Mouse (Mus musculus) intestine, embryonic 14.5 days (tissue): Measurements from ENCODE around the gene Gm45808. TPM values are rescaled to one million over a fixed set of nuclear protein-coding genes. Genes with fewer than 3 reads are reported as not detected.

Experiments used
- ATAC-seq: fragments of 200-750 bp; cut with Nextera tagmentation; replicated peaks from 2 replicates; pipeline ENCODE4 v1.8.0; 2017; ENCODE audit warnings: low read depth, moderate number of reproducible peaks, moderate TSS enrichment, moderate library complexity; ENCODE audit not compliant: low FRiP score, low TSS enrichment
- DNase-seq: peaks from one replicate; pipeline ENCODE4 v3.0.0-alpha.2; 2018; ENCODE audit warnings: low spot score
- H3K27ac ChIP-seq: fragments of 300-500 bp; sonication (generic); 2 replicates; pipeline ENCODE4 v1.5.1; 2014; ENCODE audit warnings: low read depth, mild to moderate bottlenecking, control low read depth
- H3K27me3 ChIP-seq: fragments of 300-500 bp; sonication (generic); replicated peaks from 2 replicates; pipeline ENCODE4 v1.6.1; 2014; ENCODE audit warnings: low read length, control low read depth; ENCODE audit not compliant: control insufficient read depth, insufficient read depth
- H3K36me3 ChIP-seq: fragments of 300-500 bp; sonication (generic); 2 replicates; pipeline ENCODE4 v1.6.1; 2014; ENCODE audit warnings: low read length, control low read depth; ENCODE audit not compliant: control insufficient read depth, insufficient read depth
- H3K4me1 ChIP-seq: fragments of 300-500 bp; sonication (generic); replicated peaks from 2 replicates; pipeline ENCODE4 v1.6.1; 2014; ENCODE audit warnings: low read length, control low read depth, mixed read lengths; ENCODE audit not compliant: control insufficient read depth, insufficient read depth
- H3K4me2 ChIP-seq: fragments of 300-500 bp; sonication (generic); 2 replicates; pipeline ENCODE4 v1.6.1; 2014; ENCODE audit warnings: low read length
- H3K4me3 ChIP-seq: fragments of 300-500 bp; sonication (generic); 2 replicates; pipeline ENCODE4 v1.5.1; 2014; ENCODE audit warnings: low read depth, low read length, control low read depth, mixed read lengths
- H3K9ac ChIP-seq: fragments of 300-500 bp; sonication (generic); 2 replicates; pipeline ENCODE4 v1.6.1; 2014; ENCODE audit warnings: mild to moderate bottlenecking, low read length
- H3K9me3 ChIP-seq: fragments of 300-500 bp; sonication (generic); 2 replicates; pipeline ENCODE4 v1.6.1; 2016; ENCODE audit warnings: low read length, control low read depth; ENCODE audit not compliant: control insufficient read depth
- WGBS: fragments of 180-500 bp; shearing (Covaris S2); extraction: QIAGEN DNeasy Blood & Tissue Kit; methylation state at CpG from one replicate; pipeline ENCODE4 v1.1.7; 2014; 5-methylcytosine and 5-hydroxymethylcytosine counted together
- microRNA-seq: library from miRNA; unstranded; fragments of <30 nt; microRNA quantifications from one replicate; pipeline ENCODE4, GENCODE M21; 2016
- polyA plus RNA-seq: library from polyadenylated mRNA; unstranded; fragments of >200 nt; fragmentation: Nextera tagmentation; extraction: Ambion mirVana; gene quantifications from 2 replicates; pipeline ENCODE4 v1.2.1, GENCODE M21; 2014

The Gm45808 gene
- polyA plus RNA-seq, 1 experiment from 2014 or later: not detected

DNA sequence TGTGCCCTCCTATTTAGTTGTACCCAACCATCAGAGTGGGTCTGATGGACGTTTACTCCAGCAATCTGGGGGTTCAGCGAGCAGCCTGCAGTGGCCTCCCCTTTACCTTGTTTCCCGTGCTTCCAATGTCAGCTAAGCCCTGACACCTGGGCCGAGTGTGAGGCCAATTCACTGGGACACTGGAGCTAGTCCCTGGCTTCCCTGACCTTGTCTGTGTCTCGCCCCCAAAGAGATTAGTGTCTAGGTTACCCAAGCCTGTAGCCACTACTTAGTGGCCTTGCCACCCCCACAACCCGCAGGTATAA lies 66.0 kb downstream of the Gm45808 start, which contains the start of gene Lhb:
Gene Lhb, plus strand, starts transcription at position 206 of the 305 bp plus-strand sequence.
- Histone ChIP-seq H3K9ac (no peak within 1 kb of the TSS), H3K4me1 (peaks cover 30% of the 10 kb centered on the region), H3K27me3 (peaks cover 14% of the 10 kb centered on the region), H3K36me3 (peaks cover 46% of the 10 kb centered on the region), H3K4me2 (peak within 1 kb of the TSS; percentile 16; the same call in 1 of the 2 replicates), H3K4me3 (no peak within 1 kb of the TSS), H3K27ac (no peak within 1 kb of the TSS), H3K9me3 (no peaks in the 10 kb centered on the region)
- ATAC-seq (no peak), DNase-seq (no peak)
- 53% methylated on average over 6 of the region's 6 CpGs for WGBS

GRCm38 (mm10) chr7:45419859-45420614 lies 66.6 kb downstream of the Gm45808 start:
- H3K4me2 ChIP-seq: peak overlapping the region; percentile 16; the same call in 1 of the 2 replicates
- 0 out of 2 replicates have a peak, but pooled peaks have one; percentile 14 for ATAC-seq

GRCm38 (mm10) chr7:45417962-45418492 lies 68.6 kb downstream of the Gm45808 start:
- H3K27ac ChIP-seq: peak overlapping the region; percentile 34
- H3K4me1 ChIP-seq: peaks cover 41% of the 10 kb centered on the region
- DNase-seq: peak; percentile 63
- H3K9me3 ChIP-seq: no peaks in the 10 kb centered on the region
- no peak overlapping the region; the same call in 1 of the 2 replicates for H3K9ac ChIP-seq
- peaks cover 20% of the 10 kb centered on the region for H3K36me3 ChIP-seq
- 9% methylated on average over 13 of the region's 13 CpGs for WGBS
- no peak overlapping the region for H3K4me3 ChIP-seq
- peaks cover 34% of the 10 kb centered on the region for H3K27me3 ChIP-seq
- peak; percentile 28; the same call in 1 of the 2 replicates for ATAC-seq
- H3K4me2 ChIP-seq: peak overlapping the region; percentile 40

More at GRCm38 (mm10) chr7:45419859-45420614, 66.6 kb downstream of the Gm45808 start:
- no peak overlapping the region for H3K4me3 ChIP-seq
- H3K4me1 ChIP-seq: peaks cover 34% of the 10 kb centered on the region
- no peak overlapping the region for H3K27ac ChIP-seq
- H3K9me3 ChIP-seq: no peaks in the 10 kb centered on the region
- WGBS: 11% methylated on average over 27 of the region's 27 CpGs
- peaks cover 19% of the 10 kb centered on the region for H3K27me3 ChIP-seq
- H3K9ac ChIP-seq: no peak overlapping the region
- peak; percentile 64 for DNase-seq
- H3K36me3 ChIP-seq: peaks cover 40% of the 10 kb centered on the region

Small RNA genes lying within 50 kb of the gene (microRNA-seq; reads per million reads assigned to microRNA genes)
- not detected for gene Gm22133

Other genes starting within 250 kb of the Gm45808 start
- gene Cd37, start 247.7 kb downstream of the Gm45808 start, polyA plus RNA-seq: 2.6 and 3.0 TPM in 2 replicates
- 0.24 TPM in 1 of 2 replicates, not detected in the other for gene Slc6a16, start 245.7 kb downstream of the Gm45808 start, polyA plus RNA-seq
- not detected in 2 replicates for gene Slc6a21, start 209.3 kb downstream of the Gm45808 start, polyA plus RNA-seq
- 18.7 and 21.3 TPM in 2 replicates for gene Trpm4, start 153.0 kb downstream of the Gm45808 start, polyA plus RNA-seq
- gene Hrc, start 151.5 kb downstream of the Gm45808 start, polyA plus RNA-seq: 0.58 and 0.63 TPM in 2 replicates
- gene Ppfia3, start 119.8 kb downstream of the Gm45808 start, polyA plus RNA-seq: 5.5 and 5.8 TPM in 2 replicates
- gene Lin7b, start 116.2 kb downstream of the Gm45808 start, polyA plus RNA-seq: 3.0 and 3.2 TPM in 2 replicates
- 77.1 and 86.0 TPM in 2 replicates for gene Snrnp70, start 91.1 kb downstream of the Gm45808 start, polyA plus RNA-seq
- gene Kcna7, start 81.2 kb downstream of the Gm45808 start, polyA plus RNA-seq: 0.11 TPM in 1 of 2 replicates, not detected in the other
- 2.3 and 3.9 TPM in 2 replicates for gene Ntf5, start 73.1 kb downstream of the Gm45808 start, polyA plus RNA-seq
- gene Lhb, start 66.0 kb downstream of the Gm45808 start, polyA plus RNA-seq: 0.38 and 0.47 TPM in 2 replicates
- 36.0 and 36.2 TPM in 2 replicates for gene Gys1, start 52.0 kb downstream of the Gm45808 start, polyA plus RNA-seq
- gene Ruvbl2, start 48.7 kb downstream of the Gm45808 start, polyA plus RNA-seq: 164 and 174 TPM in 2 replicates
- gene Ftl1, start 26.9 kb downstream of the Gm45808 start, polyA plus RNA-seq: 4,654 and 4,671 TPM in 2 replicates
- 134 and 139 TPM in 2 replicates for gene Bax, start 19.9 kb downstream of the Gm45808 start, polyA plus RNA-seq
- gene Tulp2, start 4.9 kb downstream of the Gm45808 start, polyA plus RNA-seq: 1.8 and 2.3 TPM in 2 replicates
- gene Dhdh, start 2.0 kb upstream of the Gm45808 start, polyA plus RNA-seq: 2.9 and 3.5 TPM in 2 replicates
- gene Nucb1, start 23.6 kb upstream of the Gm45808 start, polyA plus RNA-seq: 192 and 204 TPM in 2 replicates
- gene Ppp1r15a, start 39.5 kb upstream of the Gm45808 start, polyA plus RNA-seq: 14.7 and 15.0 TPM in 2 replicates
- gene Plekha4, start 39.5 kb upstream of the Gm45808 start, polyA plus RNA-seq: 0.97 and 1.5 TPM in 2 replicates
- gene Hsd17b14, start 68.1 kb upstream of the Gm45808 start, polyA plus RNA-seq: 2.3 and 2.5 TPM in 2 replicates
- 56.7 and 60.1 TPM in 2 replicates for gene Bcat2, start 83.3 kb upstream of the Gm45808 start, polyA plus RNA-seq
- gene Fgf21, start 128.7 kb upstream of the Gm45808 start, polyA plus RNA-seq: 0.19 and 0.58 TPM in 2 replicates
- 0.65 and 0.70 TPM in 2 replicates for gene Fut1, start 130.5 kb upstream of the Gm45808 start, polyA plus RNA-seq
- 0.13 and 0.27 TPM in 2 replicates for gene Izumo1, start 135.0 kb upstream of the Gm45808 start, polyA plus RNA-seq
- 7.7 and 9.1 TPM in 2 replicates for gene Rasip1, start 140.7 kb upstream of the Gm45808 start, polyA plus RNA-seq
- 5.1 and 6.8 TPM in 2 replicates for gene Mamstr, start 153.2 kb upstream of the Gm45808 start, polyA plus RNA-seq
- gene Fut2, start 179.6 kb upstream of the Gm45808 start, polyA plus RNA-seq: 7.9 and 8.3 TPM in 2 replicates
- gene Ntn5, start 197.2 kb upstream of the Gm45808 start, polyA plus RNA-seq: 0.80 and 0.83 TPM in 2 replicates
- gene Sec1, start 207.6 kb upstream of the Gm45808 start, polyA plus RNA-seq: 4.8 and 6.0 TPM in 2 replicates
- gene Car11, start 213.0 kb upstream of the Gm45808 start, polyA plus RNA-seq: 7.3 and 8.2 TPM in 2 replicates
- gene Dbp, start 218.3 kb upstream of the Gm45808 start, polyA plus RNA-seq: 3.7 and 4.0 TPM in 2 replicates
- gene Rpl18, start 228.6 kb upstream of the Gm45808 start, polyA plus RNA-seq: 1,434 and 1,450 TPM in 2 replicates
- gene Sphk2, start 231.2 kb upstream of the Gm45808 start, polyA plus RNA-seq: 27.3 and 28.1 TPM in 2 replicates
- gene Fam83e, start 234.4 kb upstream of the Gm45808 start, polyA plus RNA-seq: 4.1 and 5.8 TPM in 2 replicates
- gene Spaca4, start 239.0 kb upstream of the Gm45808 start, polyA plus RNA-seq: 0.45 TPM in 1 of 2 replicates, not detected in the other